Mouse (Mus musculus) heart, adult 9 months (tissue): Measurements from ENCODE around the gene Olfr979.
"Not testable (repeated sequence)": the region's sequence is repeated elsewhere in the genome, so short reads cannot be mapped to it uniquely, and the experiment has no call there.

Experiments used
- DNase-seq, 2 experiments: peaks; one replicate each; pipeline ENCODE4 v3.0.0; 2022; ENCODE audit warnings: low spot score in 2 of 2

Gene Olfr979

GRCm38 (mm10) chr9:40003365-40003764 is at the start of gene Olfr979:
Olfr979 (minus strand) TSS chr9:40003465.
- DNase-seq = no peak

GRCm38 (mm10) chr9:40050138-40050537 is 46.9 kb upstream of the Olfr979 start:
- DNase-seq = no peak

- no peak for DNase-seq
These were observed 17.9 kb upstream of the Olfr979 start, which contains the start of gene Olfr981 for GRCm38 (mm10) chr9:40021164-40021563. Olfr981 (plus strand) TSS chr9:40021464.

GRCm38 (mm10) chr9:40009482-40009881 is 6.2 kb upstream of the Olfr979 start, which contains the start of gene Olfr980:
Olfr980 (minus strand) TSS chr9:40009582.
- no peak for DNase-seq

GRCm38 (mm10) chr9:39991813-39992212 is 11.5 kb downstream of the Olfr979 start, which contains the start of gene Olfr978:
Olfr978 (plus strand) TSS chr9:39992113.
- no peak for DNase-seq

GRCm38 (mm10) chr9:39976581-39977145 is 26.6 kb downstream of the Olfr979 start:
- not testable (repeated sequence) for DNase-seq

GRCm38 (mm10) chr9:39961033-39961432 is 42.2 kb downstream of the Olfr979 start, which contains the start of gene Olfr976:
Olfr976 (minus strand) TSS chr9:39961133.
- DNase-seq = not testable (repeated sequence)

GRCm38 (mm10) chr9:39951946-39952345 is 51.3 kb downstream of the Olfr979 start, which contains the start of gene Olfr975:
Olfr975 (minus strand) TSS chr9:39952046.
- no peak for DNase-seq
